Mouse (Mus musculus) liver, adult 2 months (tissue): ENCODE results near the gene Pole4. TPM values are rescaled to one million over a fixed set of nuclear protein-coding genes. Genes with fewer than 3 reads are reported as not detected.

Source experiments
- DNase-seq: peaks from one replicate; pipeline ENCODE4 v3.0.0-alpha.2; 2011; ENCODE audit warnings: low read depth, low spot score; ENCODE audit errors: extremely low read depth
- H3K27ac ChIP-seq: fragments of 200-500 bp; replicated peaks from 2 replicates; pipeline ENCODE4 v1.5.1; 2012; ENCODE audit warnings: low read depth, mild to moderate bottlenecking, control low read depth, inconsistent platforms, low read length; ENCODE audit not compliant: insufficient read depth
- H3K27me3 ChIP-seq: fragments of 200-500 bp; 2 replicates; pipeline ENCODE4 v1.6.1; 2012; ENCODE audit warnings: mild to moderate bottlenecking, moderate library complexity, low read length, inconsistent platforms; ENCODE audit not compliant: control insufficient read depth, insufficient read depth
- H3K36me3 ChIP-seq: fragments of 200-500 bp; 2 replicates; pipeline ENCODE4 v1.6.1; 2012; ENCODE audit warnings: low read length, inconsistent platforms; ENCODE audit not compliant: control insufficient read depth, insufficient read depth
- H3K4me1 ChIP-seq: fragments of 200-500 bp; 2 replicates; pipeline ENCODE4 v1.6.1; 2011; ENCODE audit warnings: low read length; ENCODE audit not compliant: control insufficient read depth, insufficient read depth
- H3K4me3 ChIP-seq: fragments of 200-500 bp; 2 replicates; pipeline ENCODE4 v1.5.1; 2011; ENCODE audit warnings: low read depth, mild to moderate bottlenecking, control low read depth, low read length, moderate library complexity; ENCODE audit not compliant: insufficient read depth
- H3K79me2 ChIP-seq: fragments of 200-500 bp; 2 replicates; pipeline ENCODE4 v1.6.1; 2012; ENCODE audit warnings: inconsistent platforms, mild to moderate bottlenecking, low read length, moderate library complexity; ENCODE audit not compliant: control insufficient read depth, insufficient read depth
- H3K9ac ChIP-seq: fragments of 200-500 bp; 2 replicates; pipeline ENCODE4 v1.6.1; 2012; ENCODE audit warnings: low read depth, mild to moderate bottlenecking, control low read depth, inconsistent platforms, low read length
- CTCF ChIP-seq: fragments of 200-500 bp; IDR thresholded peaks from 2 replicates; pipeline ENCODE4 v1.5.1; 2011; ENCODE audit warnings: low read depth, low read length, control low read depth
- POLR2A ChIP-seq: fragments of 200-500 bp; IDR thresholded peaks from 2 replicates; pipeline ENCODE4 v1.6.1; 2011; ENCODE audit warnings: low read length, control low read depth; ENCODE audit not compliant: insufficient read depth; ENCODE audit errors: extremely low read depth
- WGBS: fragments of 180-500 bp; shearing (Covaris S2); methylation state at CpG from one replicate; pipeline ENCODE4 v1.1.7; 2018; 5-methylcytosine and 5-hydroxymethylcytosine counted together
- polyA plus RNA-seq: library from polyadenylated mRNA; depleted of rRNA; stranded (reverse); fragments of >200 nt; gene quantifications from 2 replicates; pipeline ENCODE4 v1.2.3, GENCODE M21; 2012
- total RNA-seq: library from RNA; depleted of rRNA; stranded (reverse); fragments of >200 nt; gene quantifications from 2 replicates; pipeline ENCODE4 v1.2.3, GENCODE M21; 2014

Pole4 gene
- total and polyA plus RNA-seq, 2 experiments = 12.2 to 23.7 TPM

DNA sequence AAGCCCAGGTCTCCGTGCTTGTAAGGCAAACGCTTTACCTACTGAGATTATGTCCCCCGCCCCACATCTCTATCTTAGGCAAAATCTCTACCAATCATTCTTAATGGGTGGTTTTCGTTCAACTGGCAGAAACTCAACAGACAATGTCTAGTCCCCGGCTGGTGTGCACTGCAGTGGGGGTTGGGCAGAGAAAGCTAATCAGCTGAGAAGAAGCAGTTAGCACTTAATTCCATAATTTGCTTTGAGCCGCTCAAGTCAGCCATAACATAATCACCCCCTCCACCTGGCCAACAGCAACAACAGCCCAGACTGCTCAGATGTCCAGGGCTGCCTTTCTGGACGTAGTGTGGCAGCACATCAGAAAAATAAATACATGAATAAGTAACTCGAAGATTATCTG lies 100.4 kb downstream of the Pole4 start:
- no peak overlapping the region for H3K9ac ChIP-seq
- no peak overlapping the region for H3K27ac ChIP-seq
- TF ChIP-seq CTCF (no peak), POLR2A (no peak)
- H3K4me1 ChIP-seq = no peaks in the 10 kb centered on the region
- H3K4me3 ChIP-seq = no peak overlapping the region
- H3K27me3 ChIP-seq = no peaks in the 10 kb centered on the region
- no peaks in the 10 kb centered on the region for H3K36me3 ChIP-seq
- 80% methylated on average over 8 of the region's 8 CpGs for WGBS
- H3K79me2 ChIP-seq = no peaks in the 10 kb centered on the region
- DNase-seq = no peak

DNA sequence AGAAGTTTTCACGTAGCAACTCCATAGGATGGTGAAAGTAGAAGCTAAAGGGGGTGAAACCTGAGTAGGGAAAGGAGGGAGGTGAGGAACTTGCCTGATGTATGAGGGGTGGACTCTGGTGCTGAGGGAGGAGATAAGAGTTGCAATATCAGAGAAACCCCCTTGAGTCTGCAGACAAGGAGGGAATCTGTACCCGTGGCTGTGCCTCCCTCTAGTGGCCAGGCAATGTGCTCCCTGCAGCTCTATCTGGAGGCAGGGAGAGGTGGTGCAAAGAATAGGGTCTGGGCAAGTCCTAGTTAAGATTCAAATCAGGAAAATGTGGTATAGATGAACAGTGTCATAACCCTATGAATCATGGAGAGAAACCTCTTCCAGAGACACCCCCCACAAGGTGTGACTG lies 101.5 kb downstream of the Pole4 start:
- no peak overlapping the region for H3K4me3 ChIP-seq
- no peaks in the 10 kb centered on the region for H3K4me1 ChIP-seq
- H3K36me3 ChIP-seq = no peaks in the 10 kb centered on the region
- no peak for DNase-seq
- TF ChIP-seq POLR2A (no peak), CTCF (peak; percentile 66)
- H3K79me2 ChIP-seq = no peaks in the 10 kb centered on the region
- no peak overlapping the region for H3K9ac ChIP-seq
- no peak overlapping the region for H3K27ac ChIP-seq
- WGBS = 46% methylated on average over 2 of the region's 2 CpGs
- H3K27me3 ChIP-seq = no peaks in the 10 kb centered on the region

DNA sequence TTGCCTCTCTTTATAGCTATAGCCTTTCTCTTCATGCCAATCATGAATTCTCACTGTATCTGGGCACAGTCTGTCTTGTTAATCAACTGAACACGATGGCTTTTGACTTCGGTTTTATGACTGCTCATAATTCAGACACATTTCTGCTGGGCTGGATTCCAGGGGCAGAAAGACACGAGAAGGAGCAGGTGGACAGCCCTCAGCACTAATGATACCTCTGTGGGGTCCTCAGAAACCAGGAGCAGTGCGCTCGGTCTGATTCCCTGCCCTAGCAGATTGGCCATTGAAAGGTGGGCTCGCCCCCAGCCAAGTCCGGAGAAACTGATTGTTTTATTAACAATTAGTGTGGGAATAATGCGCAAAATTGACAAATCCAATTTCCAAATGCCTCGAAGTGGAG lies 101.9 kb downstream of the Pole4 start:
- Histone ChIP-seq H3K4me1 (no peaks in the 10 kb centered on the region), H3K27ac (no peak overlapping the region), H3K9ac (no peak overlapping the region), H3K36me3 (no peaks in the 10 kb centered on the region), H3K79me2 (no peaks in the 10 kb centered on the region), H3K27me3 (no peaks in the 10 kb centered on the region), H3K4me3 (no peak overlapping the region)
- 78% methylated on average over 9 of the region's 9 CpGs for WGBS
- no peak for DNase-seq
- TF ChIP-seq POLR2A (no peak), CTCF (no peak)

DNA sequence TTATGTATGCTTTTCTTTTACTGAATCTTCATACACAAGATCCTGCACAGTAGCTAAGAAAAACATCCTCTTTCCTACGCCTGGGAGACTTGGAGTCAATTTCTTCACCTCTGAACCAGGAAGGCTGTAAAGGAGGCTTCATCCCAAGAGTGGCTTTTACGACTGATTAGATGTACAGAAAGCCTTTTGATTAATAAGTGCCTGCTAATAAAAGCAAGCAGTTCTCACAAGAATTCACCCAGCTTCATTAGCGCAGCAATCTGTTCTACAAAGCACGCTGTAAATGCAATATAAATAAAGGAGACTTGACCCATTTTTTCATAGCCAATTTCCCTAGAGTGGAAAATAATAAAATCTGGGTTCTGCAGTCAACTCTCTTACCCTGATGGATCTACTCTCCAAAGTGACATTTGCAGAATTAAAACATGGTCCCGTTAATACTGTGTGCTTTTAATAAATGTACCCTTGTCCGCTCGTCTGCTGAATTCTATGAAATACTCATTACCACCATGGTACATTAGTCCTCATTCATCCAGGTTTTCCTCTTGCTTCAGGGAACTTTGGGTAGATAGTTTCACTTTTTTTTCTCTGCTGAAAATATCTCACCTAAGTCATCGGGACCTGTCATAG lies 109.6 kb downstream of the Pole4 start:
- Histone ChIP-seq H3K4me3 (no peak overlapping the region), H3K4me1 (no peaks in the 10 kb centered on the region), H3K9ac (no peak overlapping the region), H3K36me3 (no peaks in the 10 kb centered on the region), H3K79me2 (no peaks in the 10 kb centered on the region), H3K27ac (no peak overlapping the region), H3K27me3 (no peaks in the 10 kb centered on the region)
- WGBS = 86% methylated on average over 8 of the region's 8 CpGs
- TF ChIP-seq CTCF = no peak
- DNase-seq = no peak

DNA sequence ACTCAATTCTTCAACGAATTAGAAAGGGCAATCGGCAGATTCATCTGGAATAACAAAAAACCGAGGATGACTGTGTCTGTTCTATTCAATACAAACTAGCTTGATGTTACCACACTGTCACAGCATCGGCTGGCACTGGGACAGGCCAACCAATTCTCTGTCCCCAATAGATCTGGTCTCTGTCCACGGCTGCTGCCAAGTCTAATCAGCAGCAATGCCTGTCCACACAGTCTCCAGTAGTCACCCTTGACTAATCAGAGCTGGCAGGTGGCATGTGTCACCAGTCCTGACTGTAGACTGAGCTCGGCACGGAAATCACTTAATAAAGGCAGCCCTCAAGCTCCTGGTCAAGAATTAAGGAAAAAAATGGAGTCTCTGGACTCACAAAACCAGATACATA lies 115.8 kb downstream of the Pole4 start:
- Histone ChIP-seq H3K4me3 (no peak overlapping the region), H3K36me3 (no peaks in the 10 kb centered on the region), H3K27me3 (no peaks in the 10 kb centered on the region), H3K4me1 (no peaks in the 10 kb centered on the region), H3K27ac (no peak overlapping the region), H3K79me2 (no peaks in the 10 kb centered on the region), H3K9ac (no peak overlapping the region)
- no peak for DNase-seq
- TF ChIP-seq CTCF (no peak), POLR2A (no peak)
- 87% methylated on average over 7 of the region's 7 CpGs for whole genome bisulfite sequencing

DNA sequence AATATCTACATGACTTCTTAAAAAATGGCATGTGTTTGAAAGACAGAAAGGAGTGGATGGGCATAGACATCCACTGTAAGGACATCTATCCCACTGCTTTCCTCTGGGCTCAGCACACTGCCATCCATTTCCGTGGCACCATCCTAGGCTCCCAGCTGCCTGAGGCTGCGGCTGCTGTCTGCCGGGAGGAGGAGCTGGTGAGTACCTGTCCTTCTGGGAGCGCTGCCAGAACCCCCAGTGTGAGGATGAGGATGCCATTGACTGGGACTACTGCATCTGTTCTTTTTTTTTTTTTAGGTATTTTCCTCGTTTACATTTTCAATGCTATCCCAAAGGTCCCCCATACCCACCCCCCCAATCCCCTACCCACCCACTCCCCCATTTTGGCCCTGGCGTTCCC lies 119.8 kb downstream of the Pole4 start:
- Histone ChIP-seq H3K27ac (no peak overlapping the region), H3K36me3 (no peaks in the 10 kb centered on the region), H3K9ac (no peak overlapping the region), H3K4me3 (no peak overlapping the region), H3K27me3 (no peaks in the 10 kb centered on the region), H3K4me1 (no peaks in the 10 kb centered on the region), H3K79me2 (no peaks in the 10 kb centered on the region)
- DNase-seq = no peak
- TF ChIP-seq CTCF (no peak), POLR2A (no peak)
- WGBS = 70% methylated on average over 6 of the region's 6 CpGs
